Mouse (Mus musculus): ENCODE data around the gene Hist1h1b. TPM values are rescaled to one million over a fixed set of nuclear protein-coding genes. Genes with fewer than 3 reads are reported as not detected.
"Not testable (repeated sequence)": the region's sequence is repeated elsewhere in the genome, so short reads cannot be mapped to it uniquely, and the experiment has no call there.

Hist1h1b gene
- polyA plus RNA-seq, 1 experiment from 2014 or later = 19.7 TPM

DNA sequence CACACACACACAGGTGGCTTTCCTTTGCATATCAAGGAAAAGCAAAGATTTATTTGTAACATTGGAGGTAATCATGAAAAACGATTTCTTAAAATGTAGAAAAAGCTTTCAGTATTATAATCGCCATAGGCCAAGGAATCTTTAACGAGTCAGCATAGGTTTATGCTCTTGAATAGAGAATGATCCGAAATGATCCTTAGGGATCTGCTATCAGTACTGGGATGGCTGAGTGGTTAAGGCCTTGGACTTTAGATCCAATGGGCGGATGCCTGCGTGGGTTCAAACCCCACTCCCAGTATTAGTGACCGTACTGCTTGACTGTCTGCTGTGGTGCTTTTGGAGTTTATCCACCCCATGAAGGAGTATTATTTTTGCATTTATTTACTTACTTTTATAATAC lies 15.2 kb upstream of the Hist1h1b start:
- Histone ChIP-seq H3K9me3 (ENCODE audit: low read depth, low read length) (no peaks in the 10 kb centered on the region), H3K4me1 (ENCODE audit: insufficient read depth) (no peaks in the 10 kb centered on the region), H3K27me3 (ENCODE audit: insufficient read depth, low read length) (no peaks in the 10 kb centered on the region), H3K36me3 (ENCODE audit: insufficient read depth) (no peaks in the 10 kb centered on the region), H3K4me3 (ENCODE audit: low read depth, low read length) (no peak overlapping the region), H3K27ac (ENCODE audit: low read depth) (no peak overlapping the region), H3K4me2 (no peak overlapping the region), H3K9ac (no peak overlapping the region)
- ATAC-seq (ENCODE audit: insufficient read depth) (no peak), DNase-seq (no peak)
- no peak for TF ChIP-seq CTCF (IDR thresholded peaks at IDR 0.05; ENCODE audit: low read depth)
- WGBS = 88% methylated on average over 7 of the region's 7 CpGs

DNA sequence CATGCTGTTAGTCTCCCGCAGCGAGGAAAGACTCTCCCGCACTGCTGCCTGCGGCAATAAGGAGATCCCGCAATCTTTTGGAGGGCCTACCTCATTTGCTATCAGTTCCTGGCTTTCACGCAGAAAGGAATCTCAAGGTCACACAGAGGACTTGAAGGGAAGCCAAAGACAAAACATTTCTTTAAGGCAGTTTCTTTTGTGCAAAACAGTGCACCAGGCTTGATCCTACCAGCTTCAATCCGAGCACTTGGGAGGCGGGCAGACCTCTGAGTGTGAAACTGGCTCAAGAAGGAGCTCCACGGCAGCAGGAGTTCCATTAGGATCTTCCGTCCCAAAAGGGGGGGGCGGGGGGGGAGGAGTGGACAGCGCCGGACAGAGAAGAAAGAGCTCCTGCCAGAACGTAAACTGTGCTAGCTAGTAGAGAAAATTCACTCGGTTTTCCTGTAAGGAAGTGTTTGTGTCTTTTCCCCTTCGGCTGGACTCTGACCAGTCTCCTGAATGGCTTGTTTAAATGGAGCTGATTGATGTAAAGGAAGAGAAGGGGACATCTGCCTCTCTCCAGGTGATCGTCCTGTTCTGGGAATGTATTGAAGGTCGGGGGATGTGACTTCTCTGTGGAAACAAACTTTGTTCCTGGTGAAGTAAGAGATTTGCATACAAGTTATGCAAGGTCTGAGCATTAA lies 10.3 kb upstream of the Hist1h1b start:
- Histone ChIP-seq H3K9me3 (ENCODE audit: low read depth, low read length) (no peaks in the 10 kb centered on the region), H3K4me1 (ENCODE audit: insufficient read depth) (peaks cover 11% of the 10 kb centered on the region; the same call in 1 of the 2 replicates), H3K4me3 (ENCODE audit: low read depth, low read length) (peak overlapping the region; percentile 20), H3K36me3 (ENCODE audit: insufficient read depth) (no peaks in the 10 kb centered on the region), H3K9ac (peak overlapping the region; percentile 24), H3K27me3 (ENCODE audit: insufficient read depth, low read length) (no peaks in the 10 kb centered on the region), H3K27ac (ENCODE audit: low read depth) (peak overlapping the region; percentile 78), H3K4me2 (peak overlapping the region; percentile 52)
- 9% methylated on average over 18 of the region's 18 CpGs for WGBS
- DNase-seq = peak; percentile 66
- ATAC-seq (ENCODE audit: insufficient read depth) = no peak
- no peak for TF ChIP-seq CTCF (IDR thresholded peaks at IDR 0.05; ENCODE audit: low read depth)

DNA sequence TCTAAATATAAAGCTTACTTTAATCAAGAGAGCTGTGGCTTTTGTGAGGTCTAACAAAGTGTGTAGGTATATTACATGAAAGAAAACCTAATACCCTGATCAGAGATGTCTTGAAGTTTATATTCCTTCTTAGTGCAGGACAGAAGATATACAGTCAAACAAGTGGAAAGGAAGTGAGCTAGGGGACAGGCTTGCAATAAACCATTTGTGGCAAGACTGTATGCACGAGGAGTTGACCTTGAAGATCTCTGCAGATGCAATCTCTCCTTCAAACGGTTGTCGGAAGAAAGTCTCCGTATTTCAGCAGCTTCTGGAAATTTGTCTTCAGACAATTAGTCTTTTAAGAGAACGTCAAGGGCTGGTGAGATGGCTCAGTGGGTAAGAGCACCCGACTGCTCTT lies 9.5 kb upstream of the Hist1h1b start:
- no peak overlapping the region for H3K9ac ChIP-seq
- 54% methylated on average over 6 of the region's 6 CpGs for WGBS
- 0 out of 2 replicates have a peak overlapping the region, but pooled peaks have one; percentile 16 for H3K27ac ChIP-seq (ENCODE audit: low read depth)
- no peak for ATAC-seq (ENCODE audit: insufficient read depth)
- no peaks in the 10 kb centered on the region for H3K36me3 ChIP-seq (ENCODE audit: insufficient read depth)
- no peaks in the 10 kb centered on the region for H3K9me3 ChIP-seq (ENCODE audit: low read depth, low read length)
- no peak overlapping the region for H3K4me2 ChIP-seq
- H3K4me3 ChIP-seq (ENCODE audit: low read depth, low read length) = no peak overlapping the region
- H3K27me3 ChIP-seq (ENCODE audit: insufficient read depth, low read length) = no peaks in the 10 kb centered on the region
- H3K4me1 ChIP-seq (ENCODE audit: insufficient read depth) = peaks cover 13% of the 10 kb centered on the region; the same call in 1 of the 2 replicates
- no peak for TF ChIP-seq CTCF (IDR thresholded peaks at IDR 0.05; ENCODE audit: low read depth)
- no peak for DNase-seq

DNA sequence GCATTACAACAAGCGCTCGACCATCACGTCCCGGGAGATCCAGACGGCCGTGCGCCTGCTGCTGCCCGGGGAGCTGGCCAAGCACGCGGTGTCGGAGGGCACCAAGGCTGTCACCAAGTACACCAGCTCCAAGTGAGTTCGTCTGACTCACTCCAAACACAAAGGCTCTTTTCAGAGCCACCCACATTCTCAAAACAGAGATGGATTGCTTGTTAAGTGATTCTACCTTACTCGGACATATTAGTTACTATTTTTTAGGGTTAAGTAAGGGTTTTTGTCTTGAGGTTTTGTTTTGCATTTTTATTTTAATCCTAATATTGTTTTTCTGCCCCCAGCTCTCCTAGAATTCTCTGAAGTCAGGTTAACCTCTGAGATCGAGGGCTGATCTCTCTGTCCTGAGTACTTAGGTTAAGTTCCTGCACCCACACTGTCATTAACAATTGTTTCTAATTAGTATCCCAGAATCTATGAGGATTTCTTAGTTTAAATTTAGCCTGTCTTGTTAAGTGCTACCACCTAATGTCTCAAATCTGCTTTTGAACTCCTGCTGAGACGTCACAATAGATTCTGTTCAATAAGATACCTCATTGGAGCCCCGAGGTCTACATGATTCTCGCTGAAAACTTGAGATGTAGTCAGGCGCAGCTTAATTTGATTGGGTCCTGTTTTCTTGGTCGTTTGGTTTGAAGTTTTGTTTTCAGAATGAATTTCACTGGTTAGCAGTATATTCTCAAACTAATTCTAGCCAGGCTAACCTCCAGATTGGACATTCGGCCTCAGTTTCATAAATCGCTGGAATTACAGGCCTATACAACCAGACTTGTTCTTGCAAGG lies 7.6 kb upstream of the Hist1h1b start:
- DNase-seq = peak; percentile 56
- Histone ChIP-seq H3K27me3 (ENCODE audit: insufficient read depth, low read length) (no peaks in the 10 kb centered on the region), H3K4me2 (peak overlapping the region; percentile 57), H3K4me1 (ENCODE audit: insufficient read depth) (peaks cover 17% of the 10 kb centered on the region; the same call in 1 of the 2 replicates), H3K27ac (ENCODE audit: low read depth) (peak overlapping the region; percentile 90), H3K36me3 (ENCODE audit: insufficient read depth) (no peaks in the 10 kb centered on the region), H3K4me3 (ENCODE audit: low read depth, low read length) (peak overlapping the region; percentile 24), H3K9ac (peak overlapping the region; percentile 58), H3K9me3 (ENCODE audit: low read depth, low read length) (no peaks in the 10 kb centered on the region)
- TF ChIP-seq CTCF (IDR thresholded peaks at IDR 0.05; ENCODE audit: low read depth) = no peak
- ATAC-seq (ENCODE audit: insufficient read depth) = peak; percentile 19; the same call in 1 of the 2 replicates
- 19% methylated on average over 13 of the region's 21 CpGs for WGBS

DNA sequence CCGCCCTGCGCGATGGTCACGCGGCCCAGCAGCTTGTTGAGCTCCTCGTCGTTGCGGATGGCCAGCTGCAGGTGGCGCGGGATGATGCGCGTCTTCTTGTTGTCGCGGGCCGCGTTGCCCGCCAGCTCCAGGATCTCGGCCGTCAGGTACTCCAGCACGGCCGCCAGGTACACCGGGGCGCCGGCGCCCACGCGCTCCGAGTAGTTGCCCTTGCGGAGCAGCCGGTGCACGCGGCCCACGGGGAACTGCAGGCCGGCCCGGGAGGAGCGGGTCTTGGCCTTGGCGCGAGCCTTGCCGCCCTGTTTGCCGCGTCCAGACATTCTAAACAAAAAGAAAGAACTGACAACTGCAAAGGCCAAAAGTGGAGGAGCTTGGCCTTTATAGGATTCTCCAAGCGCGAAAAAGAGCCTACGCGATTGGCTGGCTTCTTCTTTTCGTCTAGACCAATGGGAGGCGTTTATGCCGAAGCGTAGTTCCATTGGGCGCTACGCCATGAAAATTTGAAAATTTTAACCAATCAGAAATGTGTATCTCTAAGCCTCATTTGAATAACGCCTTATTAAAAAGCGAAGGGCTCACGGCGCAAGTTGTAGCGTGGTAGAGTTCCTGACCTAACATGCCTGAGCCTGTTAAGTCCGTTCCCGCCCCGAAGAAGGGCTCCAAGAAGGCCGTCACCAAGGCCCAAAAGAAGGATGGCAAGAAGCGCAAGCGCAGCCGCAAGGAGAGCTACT lies 6.6 kb upstream of the Hist1h1b start, which contains the start of the genes Hist1h2an and Hist1h2bp:
Gene Hist1h2an (minus strand): TSS at position 320 of the 731 bp plus-strand sequence.
Gene Hist1h2bp (plus strand): TSS at position 563 of the 731 bp plus-strand sequence.
- peak; percentile 92 for ATAC-seq (ENCODE audit: insufficient read depth)
- Histone ChIP-seq H3K4me3 (ENCODE audit: low read depth, low read length) (peak within 1 kb of the TSS; percentile 34), H3K27ac (ENCODE audit: low read depth) (peak within 1 kb of the TSS; percentile 100), H3K4me1 (ENCODE audit: insufficient read depth) (peaks cover 17% of the 10 kb centered on the region; the same call in 1 of the 2 replicates), H3K4me2 (peak within 1 kb of the TSS; percentile 64), H3K9ac (peak within 1 kb of the TSS; percentile 61)
- not testable (repeated sequence) for H3K9me3 ChIP-seq (ENCODE audit: low read depth, low read length); H3K36me3 ChIP-seq (ENCODE audit: insufficient read depth); H3K27me3 ChIP-seq (ENCODE audit: insufficient read depth, low read length)
- DNase-seq = peak; percentile 100
- under 1% methylated on average over 35 of the region's 63 CpGs for WGBS

DNA sequence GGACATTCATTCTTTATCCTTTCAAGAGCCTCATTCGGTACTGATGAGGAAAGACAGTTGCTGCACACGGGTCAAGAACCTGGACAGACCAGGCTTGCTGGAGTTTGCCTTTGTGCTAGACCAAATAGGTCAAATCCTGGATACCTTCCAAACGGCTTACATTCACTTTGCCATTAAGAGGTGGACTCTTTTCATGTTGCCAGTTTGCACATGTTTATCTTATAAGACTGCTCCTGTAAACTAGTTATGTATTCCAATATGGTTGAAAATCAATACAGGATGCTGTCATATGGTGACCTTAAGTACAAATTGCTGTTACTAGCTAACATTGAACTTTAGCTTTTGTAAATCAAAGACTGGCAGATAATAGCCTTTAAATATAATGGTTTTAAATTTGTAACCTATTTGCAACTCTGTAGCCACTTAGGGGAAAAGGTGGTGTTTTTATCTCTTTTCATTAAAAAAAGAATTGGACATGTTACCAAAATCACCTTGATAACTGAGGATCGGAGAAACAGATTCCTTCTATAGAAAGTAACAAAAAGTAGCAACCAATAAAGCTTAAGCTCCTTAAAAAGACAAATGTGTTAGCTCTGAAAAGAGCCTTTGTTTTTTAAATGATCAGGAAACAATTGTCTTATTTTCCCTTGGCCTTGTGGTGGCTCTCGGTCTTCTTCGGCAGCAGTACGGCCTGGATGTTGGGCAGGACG lies 5.9 kb upstream of the Hist1h1b start:
- WGBS = 2% methylated on average over 8 of the region's 8 CpGs
- Histone ChIP-seq H3K27me3 (ENCODE audit: insufficient read depth, low read length) (no peaks in the 10 kb centered on the region), H3K36me3 (ENCODE audit: insufficient read depth) (no peaks in the 10 kb centered on the region), H3K4me3 (ENCODE audit: low read depth, low read length) (peak overlapping the region; percentile 34), H3K4me2 (peak overlapping the region; percentile 64), H3K9me3 (ENCODE audit: low read depth, low read length) (no peaks in the 10 kb centered on the region), H3K27ac (ENCODE audit: low read depth) (peak overlapping the region; percentile 100), H3K9ac (peak overlapping the region; percentile 61), H3K4me1 (ENCODE audit: insufficient read depth) (peaks cover 17% of the 10 kb centered on the region; the same call in 1 of the 2 replicates)
- no peak for TF ChIP-seq CTCF (IDR thresholded peaks at IDR 0.05; ENCODE audit: low read depth)
- DNase-seq (peak; percentile 82), ATAC-seq (ENCODE audit: insufficient read depth) (no peak)

All from lung, embryonic 14.5 days (tissue).